Mouse (Mus musculus) midbrain, embryonic 15.5 days (tissue): ENCODE measurements around the gene Nlrp1a. TPM values are rescaled to one million over a fixed set of nuclear protein-coding genes. Genes with fewer than 3 reads are reported as not detected.

Experiments used
- polyA plus RNA-seq: library from polyadenylated mRNA; unstranded; fragments of >200 nt; fragmentation: Nextera tagmentation; extraction: Ambion mirVana; gene quantifications from 2 replicates; pipeline ENCODE4 v1.2.1, GENCODE M21; 2015

The Nlrp1a gene
- polyA plus RNA-seq, 1 experiment from 2014 or later = 0.05 TPM

Other genes with a start within 250 kb of the Nlrp1a start
- 121 and 127 TPM in 2 replicates for gene Nup88, start 174.7 kb downstream of the Nlrp1a start, polyA plus RNA-seq
- gene Rpain, start 174.5 kb downstream of the Nlrp1a start, polyA plus RNA-seq = 68.2 and 70.4 TPM in 2 replicates
- gene C1qbp, start 161.7 kb downstream of the Nlrp1a start, polyA plus RNA-seq = 160 and 166 TPM in 2 replicates
- gene Dhx33, start 140.3 kb downstream of the Nlrp1a start, polyA plus RNA-seq = 15.3 and 16.2 TPM in 2 replicates
- 37.5 and 39.2 TPM in 2 replicates for gene Mis12, start 125.1 kb downstream of the Nlrp1a start, polyA plus RNA-seq
- 28.8 and 33.1 TPM in 2 replicates for gene Derl2, start 124.9 kb downstream of the Nlrp1a start, polyA plus RNA-seq
- 718 and 742 TPM in 2 replicates for gene 6330403K07Rik, start 111.2 kb downstream of the Nlrp1a start, polyA plus RNA-seq
- 0.04 TPM in 1 of 2 replicates, not detected in the other for gene Nlrp1b, start 86.0 kb upstream of the Nlrp1a start, polyA plus RNA-seq